Mouse (Mus musculus): ENCODE measurements at regions not wholly inside any gene's neighbourhood (a gene's known extent, or its start where the extent isn't known, plus 50 kb on each side); places are given as distances from the start of the nearest gene placed in this dataset.

DNA sequence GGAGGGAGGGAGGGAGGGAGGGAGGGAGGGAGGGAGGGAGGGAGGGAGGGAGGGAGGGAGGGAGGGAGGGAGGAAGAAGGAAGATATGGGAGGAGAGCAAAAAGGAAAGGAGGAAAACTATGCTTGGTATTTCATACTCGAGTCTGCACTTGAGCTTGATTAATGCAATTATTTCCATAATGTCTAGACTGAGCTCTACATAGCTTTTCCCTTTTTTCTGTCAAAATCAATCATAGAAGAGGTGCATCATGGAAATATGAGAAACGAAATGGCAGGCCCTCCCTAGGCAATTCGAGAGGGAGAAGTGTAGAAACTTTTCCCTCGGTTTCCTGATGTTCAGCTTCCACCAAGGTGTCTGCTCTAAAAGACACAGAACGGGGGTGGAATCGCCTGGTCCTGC lies 417.6 kb downstream of the Plk2 start:
- ATAC-seq (ENCODE audit: low read depth): no peak
- WGBS (ENCODE audit: insufficient replicate concordance): 49% methylated on average over 6 of the region's 6 CpGs
- Histone ChIP-seq H3K4me1 (ENCODE audit: control insufficient read depth, low read depth, low read length) (no peaks in the 10 kb centered on the region), H3K4me2 (ENCODE audit: low read depth, low read length) (no peak overlapping the region), H3K4me3 (ENCODE audit: low read depth, low read length) (no peak overlapping the region), H3K36me3 (ENCODE audit: control insufficient read depth, insufficient read depth) (no peaks in the 10 kb centered on the region), H3K27me3 (ENCODE audit: control insufficient read depth, insufficient read depth, low read depth, low read length) (no peaks in the 10 kb centered on the region), H3K27ac (ENCODE audit: low read length) (no peak overlapping the region), H3K9me3 (replicated peaks; ENCODE audit: control insufficient read depth, low read length) (no peaks in the 10 kb centered on the region), H3K9ac (ENCODE audit: low read depth, low read length) (no peak overlapping the region)

DNA sequence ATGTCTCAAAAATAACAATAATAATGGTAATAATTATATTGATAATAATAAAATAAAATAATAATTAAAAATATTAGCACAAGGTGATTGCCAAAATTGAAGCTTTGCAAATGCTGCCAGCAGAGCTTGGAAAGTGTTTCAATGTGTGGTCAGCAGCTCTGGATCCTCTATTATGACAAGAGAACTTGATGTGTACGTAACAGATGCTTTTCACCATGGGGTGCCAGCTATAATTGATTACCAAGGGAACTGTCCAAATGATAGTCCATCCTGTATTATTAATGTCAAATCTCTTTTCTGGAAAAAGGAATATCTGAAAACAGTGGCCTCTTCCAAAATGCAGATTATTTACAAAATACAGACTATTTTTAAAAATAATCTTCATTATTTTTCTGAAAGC lies 419.2 kb downstream of the Plk2 start:
- 47% methylated on average over 1 of the region's 1 CpGs for WGBS (ENCODE audit: insufficient replicate concordance)
- H3K4me2 ChIP-seq (ENCODE audit: low read depth, low read length): no peak overlapping the region

GRCm38 (mm10) chr13:110819301-110819862 lies 424.5 kb downstream of the Plk2 start:
- Histone ChIP-seq H3K9ac (ENCODE audit: low read depth, low read length) (no peak overlapping the region), H3K27me3 (ENCODE audit: control insufficient read depth, insufficient read depth, low read depth, low read length) (no peaks in the 10 kb centered on the region), H3K4me2 (ENCODE audit: low read depth, low read length) (no peak overlapping the region), H3K4me3 (ENCODE audit: low read depth, low read length) (no peak overlapping the region), H3K9me3 (replicated peaks; ENCODE audit: control insufficient read depth, low read length) (no peaks in the 10 kb centered on the region), H3K4me1 (ENCODE audit: control insufficient read depth, low read depth, low read length) (no peaks in the 10 kb centered on the region), H3K36me3 (ENCODE audit: control insufficient read depth, insufficient read depth) (no peaks in the 10 kb centered on the region), H3K27ac (ENCODE audit: low read length) (no peak overlapping the region)
- ATAC-seq (ENCODE audit: low read depth): no peak
- WGBS (ENCODE audit: insufficient replicate concordance): 15% methylated on average over 2 of the region's 2 CpGs

More for the DNA sequence above, 419.2 kb downstream of the Plk2 start:
- no peak overlapping the region for H3K4me3 ChIP-seq (ENCODE audit: low read depth, low read length)
- H3K9ac ChIP-seq (ENCODE audit: low read depth, low read length): no peak overlapping the region
- no peaks in the 10 kb centered on the region for H3K9me3 ChIP-seq (replicated peaks; ENCODE audit: control insufficient read depth, low read length)
- no peaks in the 10 kb centered on the region for H3K27me3 ChIP-seq (ENCODE audit: control insufficient read depth, insufficient read depth, low read depth, low read length)
- H3K4me1 ChIP-seq (ENCODE audit: control insufficient read depth, low read depth, low read length): no peaks in the 10 kb centered on the region
- H3K27ac ChIP-seq (ENCODE audit: low read length): no peak overlapping the region
- no peak for ATAC-seq (ENCODE audit: low read depth)
- H3K36me3 ChIP-seq (ENCODE audit: control insufficient read depth, insufficient read depth): no peaks in the 10 kb centered on the region

GRCm38 (mm10) chr13:110824878-110825277 lies 429.9 kb upstream of the Actbl2 start:
- no peaks in the 10 kb centered on the region for H3K27me3 ChIP-seq (ENCODE audit: control insufficient read depth, insufficient read depth, low read depth, low read length)
- H3K4me3 ChIP-seq (ENCODE audit: low read depth, low read length): no peak overlapping the region
- H3K36me3 ChIP-seq (ENCODE audit: control insufficient read depth, insufficient read depth): no peaks in the 10 kb centered on the region
- no peak overlapping the region for H3K4me2 ChIP-seq (ENCODE audit: low read depth, low read length)
- ATAC-seq (ENCODE audit: low read depth): no peak
- H3K9me3 ChIP-seq (replicated peaks; ENCODE audit: control insufficient read depth, low read length): no peaks in the 10 kb centered on the region
- no peak overlapping the region for H3K27ac ChIP-seq (ENCODE audit: low read length)
- no peak overlapping the region for H3K9ac ChIP-seq (ENCODE audit: low read depth, low read length)
- 73% methylated on average over 9 of the region's 9 CpGs for WGBS (ENCODE audit: insufficient replicate concordance)
- H3K4me1 ChIP-seq (ENCODE audit: control insufficient read depth, low read depth, low read length): no peaks in the 10 kb centered on the region

DNA sequence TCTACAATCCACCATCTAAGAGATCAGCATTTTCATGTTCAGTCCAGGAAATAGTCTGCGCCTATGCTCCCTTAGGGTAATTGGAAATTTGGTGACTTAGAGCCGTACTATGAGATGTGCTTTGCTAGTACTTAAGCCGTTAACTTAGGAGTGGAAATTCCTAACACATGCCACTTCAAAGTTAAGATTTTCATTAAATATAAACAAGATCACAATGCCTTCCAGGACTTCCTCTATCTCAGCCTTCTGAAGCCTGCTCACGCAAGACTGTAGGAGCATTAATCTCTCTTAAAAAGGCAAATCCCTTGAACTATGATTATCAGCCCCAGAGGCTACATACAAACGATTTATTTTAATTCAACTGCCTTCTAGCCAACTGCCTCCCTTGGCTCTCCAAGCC lies 422.4 kb upstream of the Actbl2 start:
- no peak overlapping the region for H3K9ac ChIP-seq (ENCODE audit: low read depth, low read length)
- H3K4me3 ChIP-seq (ENCODE audit: low read depth, low read length): no peak overlapping the region
- ATAC-seq (ENCODE audit: low read depth): no peak
- no peaks in the 10 kb centered on the region for H3K4me1 ChIP-seq (ENCODE audit: control insufficient read depth, low read depth, low read length)
- H3K27ac ChIP-seq (ENCODE audit: low read length): no peak overlapping the region
- H3K27me3 ChIP-seq (ENCODE audit: control insufficient read depth, insufficient read depth, low read depth, low read length): no peaks in the 10 kb centered on the region
- no peaks in the 10 kb centered on the region for H3K36me3 ChIP-seq (ENCODE audit: control insufficient read depth, insufficient read depth)
- no peak overlapping the region for H3K4me2 ChIP-seq (ENCODE audit: low read depth, low read length)
- 59% methylated on average over 5 of the region's 5 CpGs for WGBS (ENCODE audit: insufficient replicate concordance)
- H3K9me3 ChIP-seq (replicated peaks; ENCODE audit: control insufficient read depth, low read length): no peaks in the 10 kb centered on the region

GRCm38 (mm10) chr13:110836936-110837335 lies 417.9 kb upstream of the Actbl2 start:
- no peak overlapping the region for H3K27ac ChIP-seq (ENCODE audit: low read length)
- no peaks in the 10 kb centered on the region for H3K36me3 ChIP-seq (ENCODE audit: control insufficient read depth, insufficient read depth)
- H3K4me2 ChIP-seq (ENCODE audit: low read depth, low read length): no peak overlapping the region
- H3K27me3 ChIP-seq (ENCODE audit: control insufficient read depth, insufficient read depth, low read depth, low read length): no peaks in the 10 kb centered on the region
- no peaks in the 10 kb centered on the region for H3K4me1 ChIP-seq (ENCODE audit: control insufficient read depth, low read depth, low read length)
- no peak overlapping the region for H3K4me3 ChIP-seq (ENCODE audit: low read depth, low read length)
- no peak overlapping the region for H3K9ac ChIP-seq (ENCODE audit: low read depth, low read length)
- ATAC-seq (ENCODE audit: low read depth): no peak
- 63% methylated on average over 7 of the region's 7 CpGs for WGBS (ENCODE audit: insufficient replicate concordance)
- no peaks in the 10 kb centered on the region for H3K9me3 ChIP-seq (replicated peaks; ENCODE audit: control insufficient read depth, low read length)

DNA sequence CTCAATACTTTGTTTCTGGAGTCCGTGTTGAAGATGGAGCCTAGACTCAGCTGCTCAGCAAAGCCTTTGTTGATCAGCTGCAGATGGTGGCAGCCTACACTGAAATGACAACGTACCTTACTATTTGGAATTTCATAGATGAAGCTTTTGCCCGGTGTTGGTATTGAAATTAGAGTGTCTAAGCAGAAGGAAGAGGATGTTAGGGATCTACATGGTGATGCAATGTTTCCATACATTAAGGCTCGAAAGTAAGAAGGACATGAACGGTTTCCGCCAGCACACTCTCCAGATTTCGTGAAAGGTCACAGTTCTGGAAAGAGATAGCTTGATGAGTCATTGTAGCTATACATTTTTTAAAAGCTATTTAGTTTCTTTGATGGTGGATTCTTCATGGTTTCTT lies 412.9 kb upstream of the Actbl2 start:
- 73% methylated on average over 7 of the region's 7 CpGs for WGBS (ENCODE audit: insufficient replicate concordance)

DNA sequence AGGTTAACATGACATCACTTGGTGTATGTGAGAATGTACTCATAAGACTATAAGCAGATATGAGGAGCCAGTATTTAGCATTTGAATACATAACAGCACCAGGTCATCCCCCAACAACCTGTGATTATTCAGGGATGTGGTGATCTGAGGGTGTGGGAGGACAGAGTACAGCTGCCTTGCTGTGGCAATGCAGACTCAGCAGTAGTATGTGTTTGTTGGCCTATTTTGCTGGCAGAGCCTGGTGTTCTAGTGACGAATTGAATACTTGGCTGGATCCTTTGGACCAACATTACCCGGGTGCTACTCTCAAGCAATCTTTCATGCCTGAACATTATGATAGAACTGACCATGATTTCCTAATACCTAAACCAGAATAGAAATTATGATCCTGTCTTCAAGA lies 409.1 kb upstream of the Actbl2 start:
- Histone ChIP-seq H3K27me3 (ENCODE audit: control insufficient read depth, insufficient read depth, low read depth, low read length) (no peaks in the 10 kb centered on the region), H3K4me1 (ENCODE audit: control insufficient read depth, low read depth, low read length) (no peaks in the 10 kb centered on the region), H3K9ac (ENCODE audit: low read depth, low read length) (no peak overlapping the region), H3K9me3 (replicated peaks; ENCODE audit: control insufficient read depth, low read length) (no peaks in the 10 kb centered on the region), H3K4me2 (ENCODE audit: low read depth, low read length) (no peak overlapping the region), H3K27ac (ENCODE audit: low read length) (no peak overlapping the region), H3K36me3 (ENCODE audit: control insufficient read depth, insufficient read depth) (no peaks in the 10 kb centered on the region), H3K4me3 (ENCODE audit: low read depth, low read length) (no peak overlapping the region)
- no peak for ATAC-seq (ENCODE audit: low read depth)
- WGBS (ENCODE audit: insufficient replicate concordance): 58% methylated on average over 2 of the region's 2 CpGs

More for the DNA sequence above, 412.9 kb upstream of the Actbl2 start:
- no peak for ATAC-seq (ENCODE audit: low read depth)
- H3K36me3 ChIP-seq (ENCODE audit: control insufficient read depth, insufficient read depth): no peaks in the 10 kb centered on the region
- no peaks in the 10 kb centered on the region for H3K27me3 ChIP-seq (ENCODE audit: control insufficient read depth, insufficient read depth, low read depth, low read length)
- no peak overlapping the region for H3K9ac ChIP-seq (ENCODE audit: low read depth, low read length)
- no peak overlapping the region for H3K4me2 ChIP-seq (ENCODE audit: low read depth, low read length)
- H3K4me1 ChIP-seq (ENCODE audit: control insufficient read depth, low read depth, low read length): no peaks in the 10 kb centered on the region
- H3K27ac ChIP-seq (ENCODE audit: low read length): no peak overlapping the region
- H3K9me3 ChIP-seq (replicated peaks; ENCODE audit: control insufficient read depth, low read length): no peaks in the 10 kb centered on the region
- no peak overlapping the region for H3K4me3 ChIP-seq (ENCODE audit: low read depth, low read length)

GRCm38 (mm10) chr13:110852996-110853727 lies 401.7 kb upstream of the Actbl2 start:
- Histone ChIP-seq H3K4me2 (ENCODE audit: low read depth, low read length) (no peak overlapping the region), H3K4me1 (ENCODE audit: control insufficient read depth, low read depth, low read length) (no peaks in the 10 kb centered on the region)
- ATAC-seq (ENCODE audit: low read depth): no peak

More at GRCm38 (mm10) chr13:110852996-110853727, 401.7 kb upstream of the Actbl2 start:
- Histone ChIP-seq H3K9ac (ENCODE audit: low read depth, low read length) (no peak overlapping the region), H3K9me3 (replicated peaks; ENCODE audit: control insufficient read depth, low read length) (no peaks in the 10 kb centered on the region), H3K27ac (ENCODE audit: low read length) (no peak overlapping the region), H3K27me3 (ENCODE audit: control insufficient read depth, insufficient read depth, low read depth, low read length) (no peaks in the 10 kb centered on the region), H3K36me3 (ENCODE audit: control insufficient read depth, insufficient read depth) (no peaks in the 10 kb centered on the region), H3K4me3 (ENCODE audit: low read depth, low read length) (no peak overlapping the region)
- 58% methylated on average over 2 of the region's 2 CpGs for WGBS (ENCODE audit: insufficient replicate concordance)
